Mouse (Mus musculus): ENCODE results near the gene Btd. TPM values are rescaled to one million over a fixed set of nuclear protein-coding genes. Genes with fewer than 3 reads are reported as not detected.

The Btd gene
- total and polyA plus RNA-seq, 2 experiments from 2014 or later = 18.5 to 21.9 TPM

DNA sequence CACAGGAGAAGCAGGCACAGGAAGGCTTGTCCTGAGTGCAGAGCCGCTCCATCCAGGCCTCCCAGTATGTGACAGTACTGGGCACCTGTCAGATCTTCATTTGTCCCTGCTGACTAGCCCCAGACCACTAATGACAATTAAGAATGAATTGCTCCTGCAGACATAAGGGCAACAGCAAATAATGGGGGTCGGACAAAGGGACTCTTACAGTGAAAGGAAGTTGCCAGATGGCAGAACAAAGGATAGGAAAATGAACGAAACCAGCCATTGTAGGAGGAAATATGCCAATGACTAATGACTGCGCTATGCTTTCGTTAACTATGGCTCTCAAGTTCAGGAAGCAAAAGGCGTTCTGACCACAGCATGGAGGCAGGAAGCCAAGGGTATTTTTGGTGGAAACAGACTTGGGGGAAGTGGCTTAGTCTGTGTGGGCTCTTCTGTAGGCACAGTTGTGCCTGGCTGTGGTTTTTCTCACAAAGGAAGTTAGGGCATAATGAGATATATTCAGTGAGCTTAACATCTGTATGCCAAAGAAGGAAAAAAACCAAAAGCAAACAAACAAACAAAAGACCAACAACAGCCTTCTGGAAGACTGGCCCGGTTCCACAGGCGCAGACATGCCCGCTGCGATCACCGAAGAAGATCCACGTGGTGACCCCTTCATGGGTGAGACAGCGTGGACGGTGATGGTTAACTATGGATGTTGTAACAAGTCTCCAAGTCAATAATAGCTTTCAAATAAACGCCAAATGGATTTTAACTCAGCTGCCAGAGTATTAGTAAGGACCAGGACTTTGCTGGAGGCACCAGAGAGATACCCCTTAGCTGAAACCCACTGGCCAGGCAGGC is 29.0 kb downstream of the Btd start:
- Histone ChIP-seq H3K4me2 (ENCODE audit: low read depth, low read length, poor library complexity, severe bottlenecking) (no peak overlapping the region), H3K36me3 (ENCODE audit: insufficient read depth, low read length) (0 out of 2 replicates have a peak, but pooled peaks cover 5% of the 10 kb centered on the region), H3K9me3 (ENCODE audit: low read length) (no peaks in the 10 kb centered on the region), H3K27me3 (ENCODE audit: insufficient read depth, low read length) (no peaks in the 10 kb centered on the region), H3K9ac (replicated peaks; ENCODE audit: low read length, poor library complexity, severe bottlenecking) (no peak overlapping the region), H3K27ac (ENCODE audit: low read depth, low read length) (0 out of 2 replicates have a peak overlapping the region, but pooled peaks have one; percentile 1), H3K4me1 (ENCODE audit: insufficient read depth, low read length) (no peaks in the 10 kb centered on the region), H3K4me3 (ENCODE audit: low read depth, low read length) (no peak overlapping the region)
- no peak for TF ChIP-seq CTCF (IDR thresholded peaks at IDR 0.05)
- DNase-seq (ENCODE audit: low spot score) (peak; percentile 31), ATAC-seq (ENCODE audit: low FRiP score) (no peak)
- WGBS = 69% methylated on average over 15 of the region's 15 CpGs

DNA sequence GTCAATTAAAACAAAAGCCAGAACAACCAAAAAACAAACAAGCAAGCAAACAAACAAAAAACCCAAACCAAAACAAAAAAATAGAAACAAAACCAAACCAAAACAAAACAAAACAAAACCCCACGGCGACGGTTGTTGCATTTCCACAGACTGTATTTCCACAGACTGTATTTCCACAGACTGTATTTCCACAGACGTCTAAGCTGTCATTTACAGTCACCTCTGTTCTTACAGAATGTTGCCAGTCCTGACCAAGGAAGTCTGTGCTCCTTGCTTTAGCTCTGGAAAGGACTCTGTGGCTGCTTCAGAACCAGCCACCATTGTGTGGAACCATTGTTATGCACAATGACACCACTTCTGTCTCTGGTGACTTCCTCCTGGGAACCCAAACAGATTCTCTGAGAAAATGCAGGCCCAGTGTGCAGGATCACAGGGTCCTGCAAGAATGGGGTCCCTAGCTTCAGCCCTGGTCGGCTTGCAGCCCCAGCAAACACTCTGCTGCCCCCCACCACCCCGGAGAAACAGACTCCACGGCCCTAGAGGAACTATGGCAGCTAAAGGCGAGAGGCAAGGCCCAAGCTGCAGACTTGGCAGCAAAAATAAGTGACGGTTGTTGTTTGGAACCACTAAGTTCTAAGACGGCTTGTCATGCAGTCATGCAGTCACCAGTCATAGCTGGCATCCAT is 30.9 kb downstream of the Btd start:
- 0 out of 2 replicates have a peak, but pooled peaks cover 5% of the 10 kb centered on the region for H3K36me3 ChIP-seq (ENCODE audit: insufficient read depth, low read length)
- H3K9me3 ChIP-seq (ENCODE audit: low read length) = no peaks in the 10 kb centered on the region
- no peak overlapping the region for H3K4me2 ChIP-seq (ENCODE audit: low read depth, low read length, poor library complexity, severe bottlenecking)
- H3K27ac ChIP-seq (ENCODE audit: low read depth, low read length) = no peak overlapping the region
- TF ChIP-seq CTCF (IDR thresholded peaks at IDR 0.05) = no peak
- no peaks in the 10 kb centered on the region for H3K4me1 ChIP-seq (ENCODE audit: insufficient read depth, low read length)
- DNase-seq (ENCODE audit: low spot score) (no peak), ATAC-seq (ENCODE audit: low FRiP score) (no peak)
- H3K4me3 ChIP-seq (ENCODE audit: low read depth, low read length) = no peak overlapping the region
- H3K27me3 ChIP-seq (ENCODE audit: insufficient read depth, low read length) = no peaks in the 10 kb centered on the region
- H3K9ac ChIP-seq (replicated peaks; ENCODE audit: low read length, poor library complexity, severe bottlenecking) = no peak overlapping the region
- WGBS = 41% methylated on average over 10 of the region's 10 CpGs

DNA sequence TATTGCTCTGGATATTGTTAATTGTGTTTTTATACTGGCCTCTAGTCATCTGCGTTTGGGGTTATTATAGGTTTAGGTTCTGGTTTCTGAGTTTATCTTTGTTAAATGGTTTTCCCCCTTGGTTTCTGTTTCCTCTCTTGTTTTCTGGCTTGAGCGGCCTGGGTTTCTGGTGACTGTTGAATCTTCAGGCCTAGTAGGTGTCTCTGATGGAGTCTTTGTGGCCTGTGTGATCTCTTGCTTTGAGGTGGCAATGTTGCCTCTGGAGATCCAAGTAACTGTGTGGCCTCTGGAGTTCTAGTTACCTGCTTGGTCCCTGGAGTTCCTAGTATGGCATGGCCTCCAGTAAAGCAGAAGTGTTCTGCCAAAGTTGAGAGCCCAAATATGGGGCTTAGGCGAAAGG is 39.8 kb downstream of the Btd start:
- Histone ChIP-seq H3K4me3 (ENCODE audit: low read depth, low read length) (no peak overlapping the region), H3K27me3 (ENCODE audit: insufficient read depth, low read length) (no peaks in the 10 kb centered on the region), H3K4me2 (ENCODE audit: low read depth, low read length, poor library complexity, severe bottlenecking) (no peak overlapping the region), H3K4me1 (ENCODE audit: insufficient read depth, low read length) (no peaks in the 10 kb centered on the region), H3K9me3 (ENCODE audit: low read length) (no peaks in the 10 kb centered on the region), H3K27ac (ENCODE audit: low read depth, low read length) (no peak overlapping the region), H3K36me3 (ENCODE audit: insufficient read depth, low read length) (no peaks in the 10 kb centered on the region), H3K9ac (replicated peaks; ENCODE audit: low read length, poor library complexity, severe bottlenecking) (no peak overlapping the region)
- no peak for DNase-seq (ENCODE audit: low spot score)
- no peak for ATAC-seq (ENCODE audit: low FRiP score)
- 94% methylated on average over 3 of the region's 3 CpGs for WGBS
- TF ChIP-seq CTCF (IDR thresholded peaks at IDR 0.05) = no peak

DNA sequence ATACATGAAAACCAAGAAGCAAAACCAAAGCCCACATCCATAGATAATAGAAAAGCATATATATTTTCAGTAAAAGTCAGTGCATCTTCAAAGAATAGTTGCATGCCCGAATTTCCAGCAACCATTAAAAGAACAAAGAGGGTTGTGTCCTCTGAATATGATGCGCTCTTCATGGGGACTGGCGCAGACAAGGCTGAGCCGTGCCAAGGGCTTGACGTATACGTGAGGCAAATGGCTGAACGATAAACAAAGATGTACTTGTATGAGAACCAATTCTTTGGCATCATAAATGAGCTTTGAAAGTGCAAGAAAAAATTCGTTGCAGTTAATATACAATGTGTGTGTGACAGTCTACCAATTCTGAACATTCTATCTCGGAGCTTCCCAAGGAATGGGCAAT is 40.5 kb downstream of the Btd start:
- no peaks in the 10 kb centered on the region for H3K36me3 ChIP-seq (ENCODE audit: insufficient read depth, low read length)
- 84% methylated on average over 9 of the region's 9 CpGs for WGBS
- no peak overlapping the region for H3K27ac ChIP-seq (ENCODE audit: low read depth, low read length)
- no peaks in the 10 kb centered on the region for H3K27me3 ChIP-seq (ENCODE audit: insufficient read depth, low read length)
- H3K9ac ChIP-seq (replicated peaks; ENCODE audit: low read length, poor library complexity, severe bottlenecking) = no peak overlapping the region
- H3K4me3 ChIP-seq (ENCODE audit: low read depth, low read length) = no peak overlapping the region
- H3K9me3 ChIP-seq (ENCODE audit: low read length) = no peaks in the 10 kb centered on the region
- peak; percentile 44 for DNase-seq (ENCODE audit: low spot score)
- no peak for ATAC-seq (ENCODE audit: low FRiP score)
- H3K4me2 ChIP-seq (ENCODE audit: low read depth, low read length, poor library complexity, severe bottlenecking) = no peak overlapping the region
- TF ChIP-seq CTCF (IDR thresholded peaks at IDR 0.05) = no peak
- no peaks in the 10 kb centered on the region for H3K4me1 ChIP-seq (ENCODE audit: insufficient read depth, low read length)

DNA sequence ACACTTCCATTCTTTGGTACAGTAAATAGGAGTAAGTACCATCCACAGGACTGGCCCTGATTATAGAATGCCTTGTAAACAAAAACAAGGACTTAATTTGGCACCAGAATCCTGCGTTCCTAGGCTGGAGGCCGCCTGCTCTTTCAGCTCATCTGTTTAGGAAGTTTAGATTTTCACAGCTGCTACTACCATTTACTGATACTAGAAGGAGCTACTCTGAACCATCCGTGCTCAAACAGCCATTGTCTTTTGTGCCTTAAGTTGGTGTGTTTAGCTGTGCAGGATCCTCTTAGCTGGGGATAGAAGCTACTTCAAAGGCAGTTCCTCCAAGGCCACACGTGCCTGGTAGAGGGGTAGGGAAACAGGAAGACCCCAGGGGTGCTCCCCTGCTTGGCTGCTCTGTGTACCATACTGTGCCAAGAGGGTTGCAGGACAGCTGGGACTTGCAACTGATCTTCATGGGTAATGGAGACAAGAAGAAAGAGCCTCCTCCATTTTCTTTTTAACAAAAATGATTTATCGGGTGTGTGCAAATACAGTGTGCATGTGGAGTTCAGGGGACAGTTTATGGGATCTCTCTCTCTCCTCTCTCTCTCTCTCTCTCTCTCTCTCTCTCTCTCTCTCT is 41.2 kb downstream of the Btd start:
- DNase-seq (ENCODE audit: low spot score) = no peak
- H3K4me2 ChIP-seq (ENCODE audit: low read depth, low read length, poor library complexity, severe bottlenecking) = no peak overlapping the region
- TF ChIP-seq CTCF (IDR thresholded peaks at IDR 0.05) = no peak
- H3K9ac ChIP-seq (replicated peaks; ENCODE audit: low read length, poor library complexity, severe bottlenecking) = no peak overlapping the region
- ATAC-seq (ENCODE audit: low FRiP score) = no peak
- no peaks in the 10 kb centered on the region for H3K36me3 ChIP-seq (ENCODE audit: insufficient read depth, low read length)
- no peaks in the 10 kb centered on the region for H3K27me3 ChIP-seq (ENCODE audit: insufficient read depth, low read length)
- no peaks in the 10 kb centered on the region for H3K4me1 ChIP-seq (ENCODE audit: insufficient read depth, low read length)
- 48% methylated on average over 5 of the region's 5 CpGs for WGBS
- H3K9me3 ChIP-seq (ENCODE audit: low read length) = no peaks in the 10 kb centered on the region
- no peak overlapping the region for H3K4me3 ChIP-seq (ENCODE audit: low read depth, low read length)
- no peak overlapping the region; the same call in 1 of the 2 replicates for H3K27ac ChIP-seq (ENCODE audit: low read depth, low read length)
